Mouse (Mus musculus) kidney, postnatal 4 days (tissue): Measurements from ENCODE around the gene Dpm1.

Source experiments
- DNase-seq, 2 experiments: peaks; one replicate each; pipeline ENCODE4 v3.0.0; 2021; ENCODE audit warnings: mixed read lengths in 2 of 2

Dpm1 gene

DNA sequence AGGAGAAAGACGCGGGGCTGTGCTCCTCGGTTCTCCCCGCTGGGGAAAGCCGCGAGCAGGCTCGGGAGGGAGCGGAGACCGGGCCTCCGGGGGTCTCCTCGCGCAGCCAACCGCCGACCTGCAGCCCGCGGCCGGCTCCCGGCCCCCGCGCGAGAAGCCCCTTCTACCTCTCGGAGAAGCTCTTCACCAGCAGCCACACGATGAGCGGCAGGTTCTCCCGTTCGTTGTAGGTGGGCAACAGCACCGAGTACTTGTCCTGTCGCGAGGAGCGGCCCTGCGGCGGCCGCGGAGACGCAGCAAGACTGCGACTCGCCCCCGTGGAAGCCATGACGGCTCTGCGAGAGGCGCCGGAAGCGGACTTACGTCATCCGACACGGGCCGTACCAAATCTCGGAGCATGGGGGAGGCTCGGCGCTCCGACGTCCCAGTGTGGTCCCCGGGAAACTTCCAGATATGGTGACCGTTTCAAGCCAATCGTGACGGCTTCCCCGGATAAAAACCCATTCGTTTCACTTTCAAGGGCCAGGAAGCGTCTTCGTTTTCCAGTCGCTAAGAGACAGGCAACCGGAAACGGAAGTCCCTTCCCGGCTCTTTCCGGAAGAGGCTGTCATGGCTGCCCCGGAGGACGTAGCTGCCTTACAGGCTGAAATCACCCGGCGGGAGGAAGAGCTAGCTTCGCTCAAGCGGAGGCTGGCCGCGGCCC lies at the start of gene Dpm1, which contains the start of the genes Gm20716 and Mocs3:
Gene Dpm1, minus strand, starts transcription at position 566 of the 703 bp plus-strand sequence.
Gene Gm20716, minus strand, starts transcription at position 339 of the 703 bp plus-strand sequence.
Gene Mocs3, plus strand, starts transcription at position 597 of the 703 bp plus-strand sequence.
- peak; percentile 87 to 92 for DNase-seq

DNA sequence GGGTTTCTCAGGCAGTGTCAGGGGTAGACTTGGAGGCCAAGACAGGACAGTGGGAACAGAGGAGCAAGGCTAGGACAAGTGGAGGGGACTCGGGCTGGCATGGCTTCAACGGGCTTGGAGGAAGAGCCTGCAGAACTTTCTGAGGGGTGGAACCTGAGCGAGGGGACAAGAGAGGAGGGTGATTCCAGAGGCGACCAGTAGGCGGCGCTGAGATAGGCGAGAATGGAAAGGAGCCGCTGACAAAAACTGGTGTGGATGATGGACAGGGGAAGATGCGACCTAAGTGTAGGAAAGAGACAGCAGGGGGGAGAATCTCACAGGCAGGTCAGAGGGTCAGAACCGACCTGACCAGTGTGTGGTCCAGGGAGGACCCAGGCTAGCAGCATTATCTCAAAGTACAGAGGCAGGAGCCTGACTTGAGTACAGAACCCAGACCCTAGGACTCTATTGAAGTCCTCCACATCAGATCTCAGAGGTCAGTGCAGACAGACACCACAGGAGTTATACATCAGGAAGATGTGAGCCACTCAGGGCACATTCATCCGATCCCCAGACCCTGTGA lies 44.1 kb upstream of the Dpm1 start:
- peak; percentile 88 to 90 for DNase-seq

DNA sequence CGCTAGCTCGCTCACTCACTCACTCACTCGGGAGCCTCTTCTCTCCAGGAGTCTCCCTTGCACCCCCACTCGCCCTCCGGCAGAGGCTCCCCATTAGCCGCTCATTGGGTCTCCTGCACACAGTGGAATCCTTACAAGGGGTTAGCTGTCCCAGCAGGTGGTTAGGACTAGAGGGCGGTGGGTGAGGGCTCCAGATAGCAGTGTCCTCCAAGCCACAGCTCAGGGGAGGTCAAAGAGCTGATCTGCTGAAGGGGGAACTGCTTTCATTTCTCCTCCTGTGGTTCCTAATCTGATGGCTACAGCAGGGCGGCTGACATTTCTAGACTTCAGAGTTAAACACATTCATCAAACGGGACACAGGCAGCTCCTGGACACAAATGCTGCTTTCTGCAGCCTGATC lies 43.0 kb upstream of the Dpm1 start:
- DNase-seq = no peak

DNA sequence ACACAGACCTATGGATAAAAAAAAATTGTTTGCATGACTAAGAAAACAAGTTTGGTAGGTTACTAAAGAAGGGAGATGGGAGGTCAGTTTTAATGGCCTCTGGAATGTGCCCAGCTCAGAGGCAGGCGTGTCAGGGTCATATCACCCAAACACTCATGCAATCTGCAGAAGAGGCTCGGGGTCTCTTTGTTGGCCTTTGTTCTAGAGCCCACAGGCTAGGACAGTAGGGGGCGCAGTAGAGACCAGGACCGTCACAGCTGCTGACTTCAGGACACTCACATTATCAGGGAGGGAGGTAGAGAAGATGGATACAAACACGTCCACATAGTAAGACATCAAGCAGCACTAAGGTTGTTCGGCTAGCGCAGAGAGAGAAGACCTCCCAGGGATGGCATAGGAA lies 37.6 kb upstream of the Dpm1 start:
- peak; percentile 56 to 70 for DNase-seq

DNA sequence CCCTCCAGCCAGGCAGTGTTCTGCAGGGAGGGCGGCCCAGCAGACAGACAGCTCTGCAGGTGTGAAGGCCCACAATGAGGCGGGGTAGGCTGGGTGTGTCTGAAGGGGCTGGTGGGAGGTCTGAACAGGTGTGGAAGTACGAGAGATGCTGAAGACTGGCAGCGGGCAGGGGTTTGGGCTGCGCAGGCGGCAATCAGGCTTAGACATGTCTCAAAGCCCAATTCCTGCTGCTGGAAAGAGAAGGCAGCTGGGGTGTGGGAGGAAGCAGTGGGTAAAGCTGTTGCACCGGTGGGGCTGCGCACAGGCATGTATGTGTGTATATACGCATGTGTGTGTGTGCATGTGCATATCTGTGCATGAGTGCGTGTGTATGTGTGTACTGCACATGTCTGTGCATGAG lies 30.5 kb upstream of the Dpm1 start:
- no peak for DNase-seq

DNA sequence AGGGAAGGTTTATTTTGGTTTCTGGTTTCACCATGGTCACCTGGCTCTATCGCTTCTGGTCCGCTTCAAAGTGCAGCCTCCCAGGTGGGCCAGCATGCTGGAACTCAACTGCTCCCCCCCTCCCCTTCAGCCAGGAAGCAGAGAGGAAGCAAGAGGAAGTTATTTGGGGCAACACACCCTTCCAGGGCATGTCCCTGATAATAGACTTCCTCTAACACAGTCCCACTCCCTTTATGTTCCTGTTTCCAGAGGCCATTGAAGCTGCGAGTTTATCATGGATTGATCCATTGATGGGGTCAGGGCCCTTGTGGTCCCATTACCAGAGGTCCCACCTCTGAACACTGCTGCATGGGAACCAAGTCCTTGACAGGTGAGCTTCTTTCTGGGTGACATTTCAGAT lies 29.7 kb upstream of the Dpm1 start:
- no peak for DNase-seq

DNA sequence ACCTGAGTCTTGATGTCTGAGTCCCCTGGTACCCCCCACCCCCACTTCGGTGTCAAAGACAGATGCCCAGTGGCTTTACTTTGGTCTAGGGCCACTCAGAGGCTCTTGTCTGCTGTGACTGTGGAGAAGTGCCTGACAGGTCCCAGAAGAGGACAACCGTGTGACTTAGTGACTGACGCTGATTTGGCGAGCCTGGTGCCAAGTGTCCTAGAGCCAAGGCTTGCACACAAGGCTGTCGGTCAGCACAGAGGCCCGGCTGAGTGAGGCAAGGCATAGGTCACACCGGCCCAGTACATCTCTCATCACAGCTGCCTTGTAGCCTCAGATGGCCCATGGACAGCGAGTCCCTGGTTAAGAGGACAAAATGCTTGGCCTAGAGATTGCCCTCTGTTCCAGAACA lies 28.7 kb upstream of the Dpm1 start:
- no peak for DNase-seq

DNA sequence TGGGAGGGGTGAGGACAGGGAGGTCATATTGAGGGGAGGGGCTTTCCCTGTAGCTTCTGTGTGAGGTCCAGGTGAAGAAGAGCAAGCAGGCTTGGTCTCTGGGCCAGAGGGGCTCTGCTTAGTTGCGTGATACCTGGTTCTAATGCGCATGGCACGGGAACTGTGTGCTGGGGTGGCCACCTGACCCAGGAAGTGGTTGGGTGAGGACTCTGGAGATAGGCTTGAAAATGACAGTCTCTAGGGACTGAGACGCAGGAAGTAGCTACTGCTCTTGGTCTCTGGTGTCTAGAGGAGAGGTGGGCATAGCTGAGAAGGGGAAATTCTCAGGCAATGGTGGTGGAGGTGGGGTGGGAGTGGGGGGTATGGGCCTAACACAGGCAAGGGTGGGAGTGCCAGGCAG lies 26.8 kb upstream of the Dpm1 start:
- DNase-seq = no peak

DNA sequence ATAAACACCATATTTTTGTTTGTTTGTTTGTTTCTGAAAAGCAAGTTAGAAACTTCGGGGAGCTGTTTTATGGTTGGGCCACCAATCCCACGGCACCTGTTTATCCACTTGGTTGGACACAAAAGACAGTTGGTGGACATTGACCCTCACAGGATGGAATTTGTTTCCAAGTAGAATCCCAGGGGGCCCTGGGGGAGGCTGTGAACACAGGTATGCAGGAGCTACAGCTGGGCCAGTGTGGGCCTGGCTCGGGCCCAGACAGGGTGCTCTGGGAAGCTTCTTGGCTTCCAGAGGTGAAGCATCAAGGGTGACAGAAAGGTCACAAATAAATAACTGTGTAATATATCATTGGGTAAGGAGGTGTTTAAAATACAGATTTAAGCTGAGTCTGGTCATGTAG lies 26.1 kb upstream of the Dpm1 start:
- DNase-seq = peak; percentile 40 to 69

DNA sequence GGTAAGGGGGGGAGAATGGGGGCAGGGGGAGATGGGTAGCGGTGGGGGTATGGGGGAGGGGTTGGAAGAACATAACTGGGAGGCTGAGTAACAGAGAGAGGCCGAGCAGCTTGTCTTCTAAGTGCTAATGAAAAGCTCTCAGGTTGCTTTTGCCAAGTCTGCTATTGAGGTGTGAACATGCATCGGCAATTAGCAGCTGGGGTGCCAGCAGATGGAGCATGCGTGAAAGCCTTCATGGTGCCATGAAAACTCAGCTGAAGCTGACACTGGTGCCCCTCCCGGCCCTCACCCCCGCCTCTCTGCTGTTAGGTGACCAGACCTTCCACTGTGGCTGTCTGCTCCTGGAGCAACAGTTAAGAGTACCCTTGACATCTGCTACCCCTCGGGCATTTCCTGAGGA lies 23.4 kb upstream of the Dpm1 start:
- DNase-seq = no peak

DNA sequence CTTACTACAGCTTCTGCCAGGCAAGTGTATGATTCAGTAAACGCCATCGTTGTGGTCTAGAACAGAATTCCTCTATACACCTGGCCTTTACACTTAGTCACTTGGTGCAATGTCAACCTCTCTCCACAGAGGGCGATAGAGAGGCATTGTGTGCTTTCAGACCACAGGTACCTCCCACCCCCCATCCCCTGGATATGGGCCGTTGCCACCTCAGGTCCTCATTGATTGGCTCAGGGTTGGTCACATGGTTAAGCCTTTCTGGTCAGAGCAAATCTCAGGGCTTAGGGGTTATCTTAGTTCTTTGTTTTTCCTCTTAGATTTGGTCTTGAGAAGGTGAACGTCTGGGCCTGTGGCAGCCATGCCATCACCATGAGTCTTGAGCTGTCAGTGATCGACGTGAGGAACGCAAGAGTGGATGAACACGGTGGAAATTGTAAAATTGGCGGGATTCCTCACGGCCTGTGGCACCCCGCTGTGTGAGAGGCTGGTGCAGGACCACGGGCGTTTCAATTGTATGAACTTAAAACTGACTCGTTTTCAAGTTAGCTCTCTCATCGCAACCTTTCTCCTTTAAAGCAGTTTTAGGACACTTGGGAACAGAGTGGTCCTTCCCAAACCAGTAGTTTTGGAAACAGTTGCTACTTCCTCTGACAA lies 22.4 kb upstream of the Dpm1 start:
- peak; percentile 66 to 76 for DNase-seq

DNA sequence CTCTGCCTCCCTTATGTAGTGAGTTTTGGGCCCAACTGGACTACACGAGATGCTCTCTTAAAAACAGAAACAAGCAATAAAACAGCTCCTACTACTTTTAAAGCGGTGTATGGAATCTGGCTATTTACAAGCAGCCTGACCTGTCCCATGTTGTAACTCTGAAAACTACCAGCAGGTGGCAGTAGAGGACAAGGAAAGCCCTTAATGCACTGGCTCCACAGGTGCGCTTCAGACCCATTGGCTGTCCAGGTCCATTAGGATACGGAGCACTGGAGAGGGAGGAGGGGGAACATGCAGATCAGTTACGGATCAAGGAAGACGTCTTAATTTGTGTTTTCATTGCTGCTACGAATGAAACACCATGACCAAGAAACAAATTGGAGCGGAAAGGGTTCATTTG lies 19.9 kb upstream of the Dpm1 start:
- peak; percentile 86 to 89 for DNase-seq

DNA sequence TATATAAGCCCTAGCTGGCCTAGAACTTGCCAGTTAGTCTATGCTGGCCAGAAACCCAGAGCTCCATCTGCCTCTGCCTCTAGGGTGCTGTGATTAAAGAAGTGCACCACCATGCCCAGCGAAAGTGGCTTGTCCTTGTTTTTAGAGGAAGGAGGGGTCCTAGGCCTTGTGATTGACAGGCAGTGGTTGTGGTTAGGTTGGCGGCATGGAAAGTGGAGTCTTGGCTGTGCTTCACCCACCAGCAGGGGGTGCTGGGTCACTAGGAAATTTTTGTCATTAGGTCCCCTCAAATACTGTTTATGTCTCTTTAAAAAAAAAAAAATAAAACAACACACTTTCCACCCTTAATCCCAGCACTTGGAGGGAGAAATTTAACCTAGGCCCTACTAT lies 18.5 kb upstream of the Dpm1 start:
- peak; percentile 55 to 60 for DNase-seq

DNA sequence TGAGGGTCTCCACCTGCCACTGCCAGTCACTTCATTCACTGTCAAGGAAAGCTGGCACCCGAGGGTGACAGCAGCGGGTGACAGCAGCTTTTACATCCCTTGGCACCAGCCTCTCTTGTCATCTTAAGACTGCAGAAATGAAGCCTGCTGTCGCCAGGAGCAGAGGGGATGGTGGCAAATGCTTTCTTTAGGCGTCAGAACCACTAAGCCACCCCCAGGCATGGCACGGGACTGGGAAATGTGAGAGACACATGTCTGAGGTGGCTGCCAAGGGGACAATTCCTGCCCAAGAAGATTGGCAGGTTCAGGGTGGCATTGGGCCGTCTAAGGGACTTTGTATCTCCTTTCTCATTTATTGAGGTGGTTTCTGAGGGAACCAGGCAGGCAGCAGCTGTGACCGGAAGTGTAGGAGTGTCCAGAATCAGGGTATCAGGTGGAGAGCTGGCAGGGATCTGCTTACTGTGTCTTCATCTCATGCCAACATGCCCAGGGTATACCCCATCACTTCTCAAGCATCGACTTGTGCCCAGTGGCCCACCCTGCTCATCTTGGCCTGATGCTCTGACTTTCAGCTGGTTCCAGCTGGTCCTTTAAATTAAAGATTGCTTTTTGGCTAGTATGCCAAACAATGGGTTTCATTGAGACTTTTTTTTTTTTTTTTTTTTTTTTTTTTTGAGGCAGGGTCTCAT lies 17.9 kb upstream of the Dpm1 start:
- DNase-seq = no peak

DNA sequence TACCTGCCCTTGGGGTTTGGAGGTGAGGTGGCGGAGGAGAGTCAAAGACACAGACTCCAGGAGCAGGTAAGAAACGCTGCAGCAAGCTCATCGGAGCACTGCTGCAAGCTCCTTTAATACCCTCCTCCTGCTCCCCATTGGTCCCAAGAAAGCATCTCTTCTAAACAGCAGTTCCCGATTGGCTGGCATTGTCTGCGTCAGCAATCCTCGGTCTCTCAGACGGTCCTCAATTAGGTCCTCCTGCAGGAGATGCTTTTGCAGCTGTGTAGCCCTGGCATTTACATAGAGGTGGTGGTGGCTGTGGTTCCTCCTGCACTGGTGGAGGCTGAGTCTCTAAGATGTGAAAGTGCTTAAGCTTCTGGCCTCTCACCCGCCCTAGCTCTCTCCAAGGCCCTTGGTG lies 15.2 kb upstream of the Dpm1 start:
- no peak for DNase-seq

DNA sequence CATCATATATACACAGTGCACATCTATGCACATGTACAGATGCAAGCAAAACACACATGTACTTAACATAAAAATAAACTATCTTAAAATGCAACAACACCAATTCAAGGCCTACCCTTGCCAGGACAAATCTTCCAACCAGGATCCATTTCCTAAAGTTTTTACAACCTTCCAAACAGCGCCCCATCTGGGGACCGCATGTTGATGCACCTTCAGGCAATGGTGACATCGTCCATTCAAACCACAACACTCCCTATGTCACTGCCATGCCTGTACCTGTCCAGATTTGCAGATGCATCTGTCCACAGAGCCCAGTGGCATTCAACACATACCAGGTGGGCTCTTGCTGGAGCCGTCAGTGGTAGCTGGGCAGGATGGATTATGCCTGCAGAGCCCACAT lies 12.9 kb upstream of the Dpm1 start:
- DNase-seq = no peak

DNA sequence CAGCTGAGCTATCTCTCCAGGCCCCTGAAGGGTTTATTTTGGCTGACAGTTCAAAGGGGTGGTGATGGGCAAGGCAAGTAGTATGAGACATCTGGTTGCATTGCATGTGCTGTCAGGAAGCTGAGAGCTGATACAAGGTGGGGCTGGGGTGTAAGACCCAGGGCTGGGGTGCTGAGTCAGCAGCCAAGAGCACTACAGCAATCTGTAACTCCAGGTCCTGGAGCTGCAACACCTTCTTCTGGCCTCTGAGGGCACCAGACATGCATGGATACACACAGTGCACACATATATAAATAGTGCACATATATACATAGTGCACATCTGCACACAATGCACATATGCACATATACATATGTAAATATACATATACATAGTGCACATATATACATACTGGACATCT lies 12.4 kb upstream of the Dpm1 start:
- DNase-seq = no peak

DNA sequence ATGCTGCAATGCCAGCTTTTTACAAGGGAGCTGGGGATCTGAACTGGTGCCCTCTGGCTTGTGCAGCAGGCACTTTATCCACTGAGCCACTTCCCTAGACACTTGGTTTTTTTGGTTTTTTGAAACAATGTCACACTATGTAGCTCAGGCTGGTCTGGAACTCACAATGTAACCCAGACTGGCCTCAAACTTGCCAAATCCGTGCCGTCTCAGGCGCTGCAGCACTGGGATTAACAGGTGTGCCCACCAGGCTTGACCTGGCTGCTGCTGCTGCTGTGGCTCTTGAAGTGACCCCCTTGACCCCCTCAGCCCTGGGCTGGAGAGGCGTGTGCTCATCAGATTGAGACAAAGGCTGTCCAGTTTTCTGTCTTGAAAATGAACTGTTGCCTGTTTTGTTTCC lies 7.9 kb upstream of the Dpm1 start:
- DNase-seq = no peak

DNA sequence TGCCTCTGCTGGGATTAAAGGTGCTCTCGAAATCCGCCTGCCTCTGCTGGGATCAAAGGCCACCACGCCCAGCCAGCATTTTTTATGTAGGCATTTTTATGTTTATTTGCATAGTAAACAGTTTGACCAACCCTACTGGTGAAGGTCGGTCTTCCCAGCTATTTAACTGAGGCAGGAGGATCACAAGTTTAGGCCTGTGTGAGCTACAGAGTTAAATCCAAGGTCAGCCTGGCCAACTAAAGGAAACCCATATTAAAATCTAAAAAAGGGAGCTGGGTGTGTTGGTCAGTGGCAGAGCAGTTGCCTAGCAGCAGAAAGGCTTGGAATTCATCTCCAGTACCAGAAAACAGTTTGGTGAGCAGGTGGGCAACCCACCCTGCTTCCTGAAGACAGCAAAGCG lies 2.9 kb upstream of the Dpm1 start:
- no peak for DNase-seq

DNA sequence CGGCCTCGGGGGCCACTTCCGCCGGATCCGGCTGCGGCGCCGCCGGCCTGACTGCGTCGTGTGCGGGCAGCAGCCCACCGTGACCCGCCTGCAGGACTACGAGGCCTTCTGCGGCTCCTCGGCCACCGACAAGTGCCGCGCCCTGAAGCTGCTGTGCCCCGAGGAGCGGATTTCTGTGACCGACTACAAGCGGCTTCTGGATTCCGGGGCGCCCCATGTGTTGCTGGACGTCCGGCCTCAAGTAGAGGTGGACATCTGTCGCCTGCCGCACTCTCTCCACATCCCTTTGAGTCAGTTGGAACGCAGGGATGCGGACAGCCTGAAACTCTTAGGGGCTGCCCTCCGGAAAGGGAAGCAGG lies 1.1 kb upstream of the Dpm1 start:
- DNase-seq = no peak

DNA sequence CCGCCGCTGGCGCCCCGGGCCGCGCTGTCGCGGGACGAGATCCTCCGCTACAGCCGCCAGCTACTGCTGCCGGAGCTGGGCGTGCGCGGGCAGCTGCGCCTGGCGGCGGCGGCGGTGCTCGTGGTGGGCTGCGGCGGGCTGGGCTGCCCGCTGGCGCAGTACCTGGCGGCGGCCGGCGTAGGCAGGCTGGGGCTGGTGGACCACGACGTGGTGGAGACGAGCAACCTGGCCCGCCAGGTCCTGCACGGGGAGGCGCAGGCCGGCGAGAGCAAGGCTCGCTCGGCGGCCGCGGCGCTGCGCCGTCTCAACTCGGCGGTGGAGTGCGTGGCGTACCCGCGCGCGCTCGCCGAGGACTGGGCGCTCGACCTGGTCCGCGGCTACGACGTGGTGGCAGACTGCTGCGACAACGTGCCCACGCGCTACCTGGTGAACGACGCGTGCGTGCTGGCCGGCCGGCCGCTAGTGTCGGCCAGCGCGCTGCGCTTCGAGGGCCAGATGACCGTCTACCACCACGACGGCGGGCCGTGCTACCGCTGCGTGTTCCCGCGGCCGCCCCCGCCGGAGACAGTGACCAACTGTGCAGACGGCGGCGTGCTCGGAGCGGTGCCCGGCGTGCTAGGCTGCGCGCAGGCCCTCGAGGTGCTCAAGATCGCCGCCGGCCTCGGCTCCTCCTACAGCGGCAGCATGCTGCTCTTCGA lies 531 bp upstream of the Dpm1 start:
- peak; percentile 34 to 56 for DNase-seq

DNA sequence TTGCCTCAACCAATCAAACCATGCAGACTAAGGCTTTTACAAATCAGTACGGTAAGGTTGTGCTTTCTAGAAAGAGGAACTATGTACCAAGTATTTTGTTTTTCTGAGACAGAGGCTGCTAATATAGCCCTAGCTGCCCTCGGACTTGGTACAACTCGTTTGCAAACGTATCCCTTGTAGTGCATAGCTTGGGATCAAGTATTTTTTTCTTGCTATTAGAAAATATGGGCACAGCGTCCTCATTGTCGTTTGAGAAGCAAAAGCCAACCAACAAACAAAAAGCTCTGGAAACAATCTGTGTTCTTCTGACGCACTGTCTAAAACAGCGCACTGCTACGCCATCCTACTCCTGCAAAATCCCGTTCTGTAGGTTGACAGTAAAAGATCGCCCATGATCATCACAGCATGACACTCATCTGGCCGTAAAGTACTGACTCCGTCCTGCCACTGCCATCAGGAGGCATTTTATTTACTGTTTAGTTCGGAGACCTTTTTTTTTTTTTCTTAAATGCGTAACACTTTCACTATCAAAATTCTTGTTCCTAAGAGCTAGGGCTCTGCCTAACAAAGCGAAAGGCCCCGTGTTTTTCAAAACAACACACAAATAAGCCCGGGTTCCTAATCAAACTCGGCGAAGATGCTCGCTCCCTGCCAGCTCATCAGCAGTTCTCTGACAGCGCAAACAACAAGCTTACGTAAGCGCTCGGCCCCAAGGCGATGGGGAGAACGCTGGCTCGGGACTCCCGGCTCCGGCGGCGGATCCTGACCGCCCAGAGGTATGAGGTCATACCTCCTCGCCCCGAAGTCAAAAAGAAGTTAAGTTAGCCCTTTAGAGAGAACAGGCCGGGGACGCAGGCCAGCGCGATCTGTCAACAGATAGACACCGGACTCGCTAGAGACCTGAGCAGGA lies 1.0 kb downstream of the Dpm1 start:
- peak; percentile 33 to 53 for DNase-seq
